Mouse (Mus musculus) hindbrain, embryonic 11.5 days (tissue): Measurements from ENCODE around the gene 2410002F23Rik. TPM values are rescaled to one million over a fixed set of nuclear protein-coding genes. Genes with fewer than 3 reads are reported as not detected.
A peak's percentile ranks its signal among the peaks of the same experiment; 100 is the strongest.

Source experiments
- ATAC-seq: fragments of 200-750 bp; cut with Nextera tagmentation; 2 replicates; pipeline ENCODE4 v1.8.0; 2017; ENCODE audit warnings: mild to moderate bottlenecking, moderate TSS enrichment, moderate library complexity; ENCODE audit not compliant: low FRiP score
- DNase-seq: peaks from one replicate; pipeline ENCODE4 v3.0.0-alpha.2; 2015; ENCODE audit warnings: low spot score
- H3K27ac ChIP-seq: fragments of 300-500 bp; sonication (generic); 2 replicates; pipeline ENCODE4 v1.5.1; 2014; ENCODE audit warnings: mild to moderate bottlenecking, low read depth, low read length
- H3K27me3 ChIP-seq: fragments of 300-500 bp; sonication (generic); 2 replicates; pipeline ENCODE4 v1.6.1; 2014; ENCODE audit warnings: mild to moderate bottlenecking, low read length, moderate library complexity, mixed read lengths; ENCODE audit not compliant: control insufficient read depth, insufficient read depth
- H3K36me3 ChIP-seq: fragments of 300-500 bp; sonication (generic); 2 replicates; pipeline ENCODE4 v1.6.1; 2014; ENCODE audit warnings: mild to moderate bottlenecking, low read length, moderate library complexity, mixed read lengths; ENCODE audit not compliant: control insufficient read depth, insufficient read depth
- H3K4me1 ChIP-seq: fragments of 300-500 bp; sonication (generic); replicated peaks from 2 replicates; pipeline ENCODE4 v1.6.1; 2014; ENCODE audit warnings: low read length, mixed read lengths; ENCODE audit not compliant: control insufficient read depth, insufficient read depth
- H3K4me2 ChIP-seq: fragments of 300-500 bp; sonication (generic); replicated peaks from 2 replicates; pipeline ENCODE4 v1.6.1; 2014; ENCODE audit warnings: mild to moderate bottlenecking, low read depth, low read length
- H3K4me3 ChIP-seq: fragments of 300-500 bp; sonication (generic); 2 replicates; pipeline ENCODE4 v1.5.1; 2014; ENCODE audit warnings: low read depth, low read length
- H3K9ac ChIP-seq: fragments of 300-500 bp; sonication (generic); 2 replicates; pipeline ENCODE4 v1.6.1; 2014; ENCODE audit warnings: low read depth, low read length
- H3K9me3 ChIP-seq: fragments of 300-500 bp; sonication (generic); 2 replicates; pipeline ENCODE4 v1.6.1; 2016; ENCODE audit warnings: low read length; ENCODE audit not compliant: control insufficient read depth
- WGBS: fragments of 180-500 bp; shearing (Covaris S2); extraction: QIAGEN DNeasy Blood & Tissue Kit; methylation state at CpG from one replicate; pipeline ENCODE4 v1.1.7; 2014; 5-methylcytosine and 5-hydroxymethylcytosine counted together
- polyA plus RNA-seq: library from polyadenylated mRNA; unstranded; fragments of >200 nt; fragmentation: Nextera tagmentation; extraction: Ambion mirVana; gene quantifications from 2 replicates; pipeline ENCODE4 v1.2.1, GENCODE M21; 2014

The 2410002F23Rik gene
- polyA plus RNA-seq, 1 experiment from 2014 or later, result 97.1 TPM

DNA sequence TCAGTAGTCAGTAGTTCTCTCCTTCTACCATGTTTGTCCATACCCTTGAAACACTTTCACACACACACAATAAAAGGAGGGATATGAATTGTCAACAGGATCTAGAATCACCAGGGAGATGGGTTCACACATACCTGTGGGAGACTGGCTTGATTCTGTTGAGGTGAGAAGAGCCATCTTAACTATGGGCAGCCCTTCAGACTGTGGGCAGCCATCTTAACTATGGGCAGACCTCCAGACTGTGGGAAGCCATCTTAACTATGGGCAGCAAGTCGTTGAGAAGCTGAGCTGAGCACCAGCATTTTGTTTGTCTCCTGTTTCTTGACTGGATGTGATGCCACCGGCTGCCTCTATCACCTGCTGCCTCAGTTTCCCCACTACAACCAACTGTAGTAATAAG is 24.8 kb downstream of the 2410002F23Rik start:
- no peak for DNase-seq
- H3K4me2 ChIP-seq, result no peak overlapping the region
- no peaks in the 10 kb centered on the region for H3K36me3 ChIP-seq
- no peak overlapping the region for H3K27ac ChIP-seq
- no peak overlapping the region for H3K9ac ChIP-seq
- H3K4me1 ChIP-seq, result no peaks in the 10 kb centered on the region
- H3K4me3 ChIP-seq, result no peak overlapping the region
- 80% methylated on average over 2 of the region's 2 CpGs for WGBS
- H3K27me3 ChIP-seq, result no peaks in the 10 kb centered on the region
- ATAC-seq, result no peak
- H3K9me3 ChIP-seq, result no peaks in the 10 kb centered on the region

DNA sequence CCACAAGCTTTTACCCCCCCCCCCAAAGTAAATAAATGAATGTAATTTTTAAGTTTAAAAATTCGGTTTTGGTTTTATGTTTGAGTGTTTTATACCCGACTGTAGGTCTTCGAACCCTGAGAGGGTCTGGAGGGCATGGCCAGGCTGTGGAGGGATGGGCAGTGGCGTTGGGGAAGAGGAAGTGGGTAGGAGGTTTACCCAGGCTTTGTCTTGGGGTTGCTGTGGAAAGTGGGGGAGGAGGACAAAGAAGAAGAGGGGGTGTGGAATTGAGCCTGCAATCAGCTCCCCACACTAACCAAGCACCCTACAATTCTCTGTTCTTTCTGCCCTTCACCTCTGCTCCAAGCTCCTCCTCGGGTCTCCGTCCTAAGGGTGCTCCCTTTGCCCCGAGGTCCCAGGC is 26.0 kb downstream of the 2410002F23Rik start:
- DNase-seq (no peak), ATAC-seq (no peak)
- no peaks in the 10 kb centered on the region for H3K27me3 ChIP-seq
- 84% methylated on average over 7 of the region's 7 CpGs for WGBS
- no peaks in the 10 kb centered on the region for H3K9me3 ChIP-seq
- no peak overlapping the region for H3K4me2 ChIP-seq
- H3K4me1 ChIP-seq, result no peaks in the 10 kb centered on the region
- no peak overlapping the region for H3K27ac ChIP-seq
- H3K4me3 ChIP-seq, result no peak overlapping the region
- no peaks in the 10 kb centered on the region for H3K36me3 ChIP-seq
- H3K9ac ChIP-seq, result no peak overlapping the region

DNA sequence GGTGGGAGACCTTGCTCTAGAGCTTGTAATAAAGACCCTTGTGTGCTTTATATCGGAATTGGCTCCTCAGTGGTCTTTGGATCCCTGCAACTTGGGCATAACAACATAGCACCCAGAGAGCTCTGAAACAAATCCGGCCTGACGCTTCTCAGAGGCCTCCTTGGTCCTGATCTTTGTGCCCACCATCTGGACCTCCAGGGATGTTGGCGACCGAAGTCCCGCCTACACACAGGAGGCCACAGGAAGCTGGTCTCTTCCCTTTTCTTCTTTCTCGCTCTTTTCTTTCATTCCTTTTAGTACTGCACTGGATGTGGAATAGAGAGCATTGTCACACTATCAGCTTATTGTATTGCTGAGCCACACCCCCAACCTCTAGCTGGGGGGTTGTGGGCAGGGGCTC is 26.9 kb downstream of the 2410002F23Rik start:
- WGBS, result 54% methylated on average over 7 of the region's 7 CpGs
- Histone ChIP-seq H3K9me3 (no peaks in the 10 kb centered on the region), H3K4me3 (no peak overlapping the region)

DNA sequence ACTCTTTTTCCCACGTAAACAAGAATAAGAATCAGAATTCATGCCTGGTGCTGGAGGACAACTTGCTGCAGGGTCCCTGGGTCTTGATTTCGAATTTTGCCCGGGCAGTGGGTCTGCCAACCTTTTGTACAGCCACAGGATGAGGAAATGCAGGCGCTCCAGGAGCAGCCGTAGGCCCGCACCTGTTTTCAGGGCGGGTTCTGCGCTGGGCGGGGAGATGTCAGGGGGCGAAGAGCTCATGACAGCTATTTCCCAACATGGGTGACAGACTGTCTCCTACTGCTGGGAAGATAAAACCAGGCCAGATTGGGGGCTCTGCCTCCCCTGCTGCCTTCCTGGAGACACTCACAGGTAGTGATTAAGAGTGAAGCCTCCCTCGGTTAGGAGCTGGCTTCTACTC is 27.6 kb downstream of the 2410002F23Rik start:
- Histone ChIP-seq H3K4me2 (no peak overlapping the region), H3K4me3 (no peak overlapping the region), H3K9me3 (no peaks in the 10 kb centered on the region), H3K9ac (no peak overlapping the region), H3K4me1 (no peaks in the 10 kb centered on the region), H3K27me3 (no peaks in the 10 kb centered on the region), H3K27ac (no peak overlapping the region), H3K36me3 (no peaks in the 10 kb centered on the region)
- 38% methylated on average over 11 of the region's 11 CpGs for WGBS
- ATAC-seq, result no peak
- no peak for DNase-seq

More for the DNA sequence above, 26.9 kb downstream of the 2410002F23Rik start:
- Histone ChIP-seq H3K36me3 (no peaks in the 10 kb centered on the region), H3K4me1 (no peaks in the 10 kb centered on the region), H3K27ac (no peak overlapping the region), H3K4me2 (no peak overlapping the region), H3K27me3 (no peaks in the 10 kb centered on the region), H3K9ac (no peak overlapping the region)
- no peak for DNase-seq
- no peak for ATAC-seq

DNA sequence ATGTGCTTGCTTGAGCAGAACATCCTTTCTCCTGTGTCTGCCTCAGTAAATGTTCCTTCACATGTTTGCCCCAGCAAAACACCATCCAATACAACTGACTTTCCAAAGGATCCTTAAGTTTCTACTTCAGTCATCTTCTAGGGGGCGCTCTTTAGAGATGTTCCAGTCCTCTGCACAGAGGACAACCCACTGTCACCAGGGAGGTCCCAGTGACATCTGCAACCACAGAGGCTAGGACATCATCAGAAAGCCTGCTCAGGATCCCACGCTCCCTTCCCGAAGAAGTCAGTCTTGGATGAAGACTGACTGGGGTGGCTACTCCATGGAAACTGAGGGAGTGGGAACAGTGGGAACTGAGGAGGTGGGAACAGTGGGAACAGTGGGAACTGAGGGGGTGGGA is 29.0 kb downstream of the 2410002F23Rik start:
- ATAC-seq (no peak), DNase-seq (no peak)
- Histone ChIP-seq H3K27me3 (no peaks in the 10 kb centered on the region), H3K27ac (no peak overlapping the region), H3K9ac (no peak overlapping the region), H3K9me3 (no peaks in the 10 kb centered on the region), H3K4me1 (no peaks in the 10 kb centered on the region), H3K36me3 (no peaks in the 10 kb centered on the region), H3K4me3 (no peak overlapping the region), H3K4me2 (no peak overlapping the region)
- 69% methylated on average over 3 of the region's 3 CpGs for WGBS

DNA sequence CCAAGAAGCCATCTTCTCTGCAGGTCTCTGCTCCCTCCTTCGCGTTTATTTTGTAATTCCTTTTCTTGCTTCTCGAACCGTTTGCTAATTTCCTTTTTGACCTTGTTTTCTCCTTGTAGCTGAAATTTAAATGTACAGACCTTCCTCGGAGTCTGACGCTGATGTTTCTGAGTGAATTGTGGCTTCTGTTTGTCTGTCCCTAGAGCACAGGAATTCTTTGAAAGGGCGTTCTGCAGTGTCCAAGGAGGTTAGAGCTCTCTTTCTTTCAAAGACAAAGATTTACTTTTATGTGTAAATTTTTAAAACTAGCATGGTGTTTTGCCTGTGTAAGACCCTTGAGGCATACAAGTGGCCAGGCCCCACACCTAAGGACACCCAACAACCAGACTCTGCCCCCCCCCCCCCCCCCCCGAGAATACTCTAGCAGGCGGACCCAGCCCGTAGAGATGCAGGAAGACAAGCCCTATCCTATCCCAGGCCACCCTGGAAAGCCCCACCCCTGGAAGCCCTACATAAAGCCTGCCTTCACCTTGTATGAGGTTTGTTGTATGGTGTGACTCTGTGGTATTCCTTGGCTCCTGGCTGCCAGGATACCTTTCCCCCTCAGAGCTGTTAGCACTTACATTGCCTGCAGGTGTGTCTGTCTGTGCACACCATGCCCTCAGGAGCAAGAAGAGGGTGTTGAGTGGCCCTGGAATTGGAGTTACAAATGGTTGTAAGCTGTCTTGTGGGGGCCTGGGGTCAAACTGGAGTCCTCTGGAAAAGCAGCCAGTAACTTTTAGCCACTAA is 30.1 kb downstream of the 2410002F23Rik start:
- DNase-seq, result no peak
- H3K4me3 ChIP-seq, result no peak overlapping the region
- no peak overlapping the region for H3K9ac ChIP-seq
- H3K27me3 ChIP-seq, result no peaks in the 10 kb centered on the region
- H3K4me2 ChIP-seq, result no peak overlapping the region
- ATAC-seq, result no peak
- no peaks in the 10 kb centered on the region for H3K36me3 ChIP-seq
- H3K9me3 ChIP-seq, result no peaks in the 10 kb centered on the region
- WGBS, result 74% methylated on average over 10 of the region's 10 CpGs
- H3K4me1 ChIP-seq, result no peaks in the 10 kb centered on the region
- H3K27ac ChIP-seq, result no peak overlapping the region

DNA sequence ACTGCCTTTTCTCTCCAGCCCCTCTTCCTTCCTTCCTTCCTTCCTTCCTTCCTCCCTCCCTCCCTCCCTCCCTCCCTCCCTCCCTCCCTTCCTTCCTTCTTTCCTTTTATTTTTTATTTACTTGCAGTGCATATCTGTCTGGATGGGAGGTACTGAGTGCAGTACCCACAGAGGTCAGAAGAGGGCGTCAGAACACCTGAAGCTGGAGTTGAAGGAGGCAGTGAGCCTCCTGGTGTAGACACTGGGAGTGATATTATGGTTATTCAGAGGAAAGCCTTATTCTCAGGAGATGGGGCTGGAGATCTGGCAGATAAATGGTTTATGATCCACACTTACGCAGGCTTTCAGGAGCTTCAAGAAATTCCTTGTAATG is 30.7 kb downstream of the 2410002F23Rik start:
- Histone ChIP-seq H3K4me1 (no peaks in the 10 kb centered on the region), H3K4me2 (no peak overlapping the region), H3K27me3 (no peaks in the 10 kb centered on the region), H3K27ac (no peak overlapping the region), H3K36me3 (no peaks in the 10 kb centered on the region), H3K4me3 (no peak overlapping the region), H3K9me3 (no peaks in the 10 kb centered on the region), H3K9ac (no peak overlapping the region)
- DNase-seq (peak; percentile 51), ATAC-seq (no peak)
- WGBS, result 48% methylated on average over 2 of the region's 2 CpGs

DNA sequence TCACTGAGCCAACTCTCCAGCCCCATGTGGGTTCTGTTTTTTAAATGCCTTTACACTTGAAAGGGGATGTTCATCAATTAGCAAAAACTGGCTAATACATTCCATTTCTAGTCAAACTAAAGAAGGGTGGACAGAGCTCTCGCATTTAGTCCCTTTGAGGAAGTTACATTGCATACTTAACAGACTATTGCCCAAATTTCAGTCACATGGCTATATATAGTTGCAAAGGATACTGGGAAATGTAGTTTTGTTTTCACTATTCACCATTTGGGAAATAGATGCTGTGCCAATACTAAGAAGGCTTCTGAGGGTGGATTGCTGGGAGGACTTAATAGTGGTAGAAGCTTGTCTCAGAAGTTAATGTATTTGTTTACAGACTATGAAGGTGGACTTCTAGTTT is 34.4 kb downstream of the 2410002F23Rik start:
- 73% methylated on average over 1 of the region's 1 CpGs for WGBS
- Histone ChIP-seq H3K9me3 (no peaks in the 10 kb centered on the region), H3K4me3 (no peak overlapping the region), H3K27me3 (no peaks in the 10 kb centered on the region), H3K9ac (no peak overlapping the region), H3K4me1 (no peaks in the 10 kb centered on the region), H3K36me3 (no peaks in the 10 kb centered on the region), H3K27ac (no peak overlapping the region), H3K4me2 (no peak overlapping the region)
- no peak for DNase-seq
- no peak for ATAC-seq

DNA sequence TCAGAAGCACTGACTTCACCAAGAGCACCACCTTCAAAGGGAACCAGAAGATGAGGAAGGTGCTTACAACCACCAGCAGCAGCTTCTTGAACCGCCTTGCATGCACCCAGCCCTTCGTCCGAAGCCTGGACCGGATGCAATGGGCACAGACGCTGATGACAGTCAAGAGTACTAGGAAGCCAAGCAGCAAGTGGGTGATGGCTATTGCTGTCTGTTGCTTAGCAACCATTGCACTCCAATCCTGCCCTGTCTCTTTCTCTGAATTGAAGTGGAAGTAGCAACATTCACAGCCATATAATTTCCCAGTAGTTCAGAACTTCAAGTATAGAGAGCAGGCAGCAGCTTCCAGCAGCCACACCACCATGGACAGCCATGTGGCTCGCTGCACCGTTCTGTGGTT is 35.1 kb downstream of the 2410002F23Rik start:
- Histone ChIP-seq H3K9ac (no peak overlapping the region), H3K4me3 (no peak overlapping the region), H3K4me1 (no peaks in the 10 kb centered on the region), H3K36me3 (no peaks in the 10 kb centered on the region), H3K27me3 (no peaks in the 10 kb centered on the region), H3K4me2 (no peak overlapping the region), H3K27ac (no peak overlapping the region), H3K9me3 (no peaks in the 10 kb centered on the region)
- 80% methylated on average over 7 of the region's 7 CpGs for WGBS
- DNase-seq (no peak), ATAC-seq (no peak)
